Mouse (Mus musculus): ENCODE data around the gene Gm11042.

The Gm11042 gene

GRCm38 (mm10) chr12:74284020-74284684 lies 32.0 kb downstream of the Gm11042 start:
- peak; percentile 86 for DNase-seq (ENCODE audit: low read depth, low spot score)

DNA sequence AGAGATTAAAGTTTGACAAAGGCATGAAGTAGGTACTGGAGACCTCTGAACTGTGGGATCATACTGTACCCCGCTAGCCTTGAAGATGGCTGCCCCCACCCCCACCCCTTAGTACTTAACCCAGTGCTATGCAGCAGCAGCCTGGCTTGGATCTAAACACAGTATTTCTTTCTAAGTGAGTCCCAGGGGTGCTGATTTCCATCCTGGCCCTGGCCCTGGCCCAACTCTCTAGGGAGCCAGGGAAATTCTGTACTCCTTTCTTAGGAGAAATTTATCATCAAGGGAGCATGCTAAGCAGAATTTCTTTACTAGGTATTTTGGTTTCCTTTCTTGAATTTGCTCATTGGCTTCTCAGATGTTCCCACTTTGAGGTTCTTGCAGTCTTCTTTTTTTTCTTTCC lies 33.3 kb downstream of the Gm11042 start:
- no peak for DNase-seq (ENCODE audit: low read depth, low spot score)

DNA sequence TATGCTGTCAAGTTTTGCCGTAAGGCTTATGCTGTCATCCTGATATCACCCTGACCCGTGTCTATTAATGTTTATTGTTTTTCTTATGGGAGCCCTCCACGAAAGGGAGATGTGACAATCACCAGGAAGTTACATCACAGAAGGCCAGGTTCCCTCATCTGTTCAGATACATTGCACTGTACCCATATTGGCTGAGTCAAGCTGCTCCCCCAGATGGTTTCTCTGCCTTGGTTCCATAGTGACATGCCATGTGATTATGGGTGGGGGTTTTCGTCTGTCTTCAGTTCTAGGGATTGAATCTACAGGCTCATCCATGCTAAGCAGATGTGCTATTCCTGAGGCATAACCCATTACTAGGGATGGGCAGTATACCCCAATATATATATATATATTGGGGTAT lies 34.8 kb downstream of the Gm11042 start:
- no peak for DNase-seq (ENCODE audit: low read depth, low spot score)

- no peak for DNase-seq (ENCODE audit: low read depth, low spot score)
These were observed 38.9 kb downstream of the Gm11042 start for GRCm38 (mm10) chr12:74277265-74277664.

DNA sequence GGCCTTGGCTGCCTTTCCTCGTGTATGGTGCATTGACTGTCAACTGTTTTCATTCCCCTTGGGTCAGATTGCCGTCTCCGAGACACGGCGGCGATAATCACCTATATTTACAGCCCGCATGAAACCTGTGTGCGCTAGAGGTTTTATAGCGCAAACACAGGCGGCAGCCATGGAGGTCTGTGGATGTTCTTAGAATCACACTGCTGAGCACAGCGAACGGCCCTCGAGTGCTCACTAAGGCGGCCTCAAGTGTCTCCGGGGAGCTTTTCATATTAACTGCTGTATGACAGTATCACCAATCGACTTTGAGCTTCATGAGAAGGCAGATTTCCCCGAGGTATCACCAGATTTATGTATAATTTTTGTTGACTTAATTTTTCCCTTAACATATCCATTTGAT lies 43.6 kb downstream of the Gm11042 start:
- DNase-seq (ENCODE audit: low read depth, low spot score): no peak

- DNase-seq (ENCODE audit: low read depth, low spot score): no peak
These were observed 47.4 kb downstream of the Gm11042 start for GRCm38 (mm10) chr12:74268644-74269285.

- DNase-seq (ENCODE audit: low read depth, low spot score): no peak
These were observed 49.1 kb downstream of the Gm11042 start for GRCm38 (mm10) chr12:74267049-74267448.

All from brain, embryonic 18.5 days (tissue).